Mouse (Mus musculus): Measurements from ENCODE around the gene Lsmem1.

DNA sequence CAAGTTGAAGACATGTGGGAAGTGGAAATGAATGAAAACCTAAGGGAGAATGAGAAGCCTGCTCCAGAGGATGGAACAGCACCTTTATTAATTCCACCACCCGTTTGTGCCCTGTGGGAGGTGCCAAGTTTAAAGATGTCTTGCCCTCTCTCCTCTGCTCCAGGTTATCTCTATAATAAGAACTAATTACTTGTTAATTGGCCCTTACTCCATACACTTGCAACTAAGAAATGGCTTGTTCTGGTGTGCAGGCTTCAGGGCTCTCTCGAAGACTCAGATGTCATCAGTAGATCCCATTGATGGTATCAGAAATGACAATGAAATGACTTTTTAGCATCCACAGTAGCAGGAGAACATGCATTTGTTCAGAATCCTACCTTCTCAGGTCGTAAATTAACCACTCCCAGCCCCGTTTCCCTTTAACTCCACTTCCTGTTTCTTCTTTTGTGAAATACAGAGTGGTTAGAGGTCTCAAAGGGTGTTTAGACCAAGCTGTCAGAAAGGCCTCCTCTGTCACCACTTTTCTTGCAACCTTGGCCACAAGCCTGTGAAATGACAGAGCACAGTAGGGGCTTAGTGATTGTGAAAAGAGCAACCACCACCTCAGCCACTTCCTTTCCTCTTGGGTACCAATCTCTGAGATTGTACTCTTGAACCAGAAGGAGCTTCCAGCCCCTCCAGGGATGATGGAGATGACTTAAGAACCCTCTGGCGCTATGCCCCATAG, 49.3 kb upstream of the Lsmem1 start, which contains the start of gene Ifrd1:
- TF ChIP-seq POLR2A (IDR thresholded peaks at IDR 0.05; ENCODE audit: borderline replicate concordance, insufficient read depth, low read length) (no peak), CTCF (IDR thresholded peaks at IDR 0.05; ENCODE audit: borderline replicate concordance, insufficient read depth, low read depth, low read length) (no peak)

Measured in cerebellum, adult 2 months (tissue).